Mouse (Mus musculus) c-Kit-positive CD71-negative TER-119-negative erythroid progenitor cells, embryonic 14.5 days (primary cell): Measurements from ENCODE around the gene Mmrn2.
A peak's percentile ranks its signal among the peaks of the same experiment; 100 is the strongest.
"Not testable (repeated sequence)": the region's sequence is repeated elsewhere in the genome, so short reads cannot be mapped to it uniquely, and the experiment has no call there.

ENCODE experiments used
- DNase-seq: peaks from one replicate; pipeline ENCODE4 v3.0.0-alpha.2; 2013; ENCODE audit warnings: low read depth

Mmrn2 gene

DNA sequence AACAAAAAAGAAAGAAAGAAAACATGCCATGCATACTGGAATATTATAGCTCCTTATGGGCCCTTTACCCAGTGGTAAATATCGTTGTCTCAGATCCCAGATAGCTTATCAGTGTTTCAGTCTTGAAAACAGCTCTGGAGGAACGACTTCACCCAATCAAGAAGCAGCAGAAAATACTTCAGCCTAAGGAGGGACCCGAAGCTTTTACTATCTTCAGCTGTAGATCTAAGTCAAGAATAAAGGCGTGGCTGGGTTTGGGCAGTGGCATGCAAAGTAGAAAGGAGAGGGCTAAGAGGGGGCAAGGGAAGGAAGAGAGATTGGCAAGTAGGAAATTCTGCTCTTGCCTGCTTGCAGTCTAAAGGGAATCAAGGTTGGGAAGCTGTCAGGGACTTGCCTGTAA, 13.1 kb upstream of the Mmrn2 start:
- no peak for DNase-seq

DNA sequence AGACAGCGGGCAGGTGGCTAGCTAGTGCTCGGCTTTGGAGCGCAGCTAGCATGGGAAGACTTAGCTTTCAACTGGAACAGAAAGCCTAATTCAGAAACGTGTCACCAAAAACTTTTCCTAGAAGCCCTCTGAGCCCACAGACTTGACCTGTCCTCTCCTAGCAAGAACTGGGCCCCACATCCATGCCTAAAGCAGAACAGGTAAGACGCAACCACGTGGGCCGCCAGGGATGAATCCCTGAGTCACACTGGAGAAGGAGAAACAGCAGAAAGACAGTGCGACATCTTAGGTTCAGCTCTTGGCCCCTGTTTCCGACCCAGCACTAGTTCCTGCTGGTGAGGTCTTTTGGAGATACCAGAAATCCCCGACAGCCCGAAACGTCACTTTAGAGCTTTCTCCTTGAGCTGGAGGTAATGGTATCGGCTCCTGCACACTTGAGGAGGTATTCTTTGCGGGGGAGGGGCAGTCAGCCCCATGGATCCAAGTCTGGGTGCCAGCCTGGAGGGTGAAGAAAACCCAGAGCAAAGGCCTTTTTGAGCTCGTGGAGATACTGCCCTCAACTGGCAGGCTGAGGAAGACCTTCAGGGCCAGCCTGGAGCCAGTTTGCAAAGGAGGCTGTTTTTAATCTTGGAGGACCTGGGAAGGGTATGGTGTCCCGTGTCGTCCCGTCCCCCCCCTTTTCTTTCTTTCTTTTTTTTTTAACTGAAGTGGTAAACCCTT, 12.4 kb upstream of the Mmrn2 start:
- DNase-seq, result peak; percentile 31

DNA sequence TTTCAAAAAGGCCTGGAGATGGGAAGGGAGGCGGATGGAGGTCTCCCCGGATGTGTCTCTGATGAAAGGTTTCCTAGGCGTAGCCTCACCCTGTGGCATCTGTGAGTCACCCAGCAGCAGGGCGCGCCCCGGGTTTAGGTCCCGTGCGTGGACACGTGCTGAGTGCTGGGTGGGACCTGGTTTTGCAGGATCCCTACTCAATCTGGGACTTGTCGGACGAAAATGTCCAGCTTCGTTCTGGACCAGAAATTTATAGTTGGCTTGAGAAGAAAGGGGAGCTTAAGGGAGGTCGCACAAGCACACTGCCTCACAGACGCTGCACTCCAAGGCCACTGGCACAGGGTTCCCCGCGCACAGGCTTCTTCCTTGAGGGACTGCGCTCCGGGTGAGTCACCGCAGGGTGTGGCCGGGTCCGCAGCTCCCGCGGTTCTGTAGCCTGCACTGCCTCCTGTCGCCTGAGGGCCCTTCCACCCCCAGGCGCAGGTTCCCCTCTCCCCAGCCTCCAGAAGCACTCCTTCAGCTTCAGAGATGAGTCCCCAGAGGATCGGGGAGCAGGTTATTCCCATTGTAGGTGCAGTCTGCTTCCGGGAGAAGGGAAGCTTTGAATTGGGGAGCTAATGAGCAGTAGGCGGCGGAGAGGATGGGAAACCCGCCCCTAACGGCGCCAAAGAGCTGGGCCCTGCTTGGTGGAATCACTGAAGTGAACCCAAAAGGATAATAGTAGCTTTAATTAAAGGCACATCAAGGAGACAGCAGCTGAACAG, 11.6 kb upstream of the Mmrn2 start:
- peak; percentile 56 for DNase-seq

DNA sequence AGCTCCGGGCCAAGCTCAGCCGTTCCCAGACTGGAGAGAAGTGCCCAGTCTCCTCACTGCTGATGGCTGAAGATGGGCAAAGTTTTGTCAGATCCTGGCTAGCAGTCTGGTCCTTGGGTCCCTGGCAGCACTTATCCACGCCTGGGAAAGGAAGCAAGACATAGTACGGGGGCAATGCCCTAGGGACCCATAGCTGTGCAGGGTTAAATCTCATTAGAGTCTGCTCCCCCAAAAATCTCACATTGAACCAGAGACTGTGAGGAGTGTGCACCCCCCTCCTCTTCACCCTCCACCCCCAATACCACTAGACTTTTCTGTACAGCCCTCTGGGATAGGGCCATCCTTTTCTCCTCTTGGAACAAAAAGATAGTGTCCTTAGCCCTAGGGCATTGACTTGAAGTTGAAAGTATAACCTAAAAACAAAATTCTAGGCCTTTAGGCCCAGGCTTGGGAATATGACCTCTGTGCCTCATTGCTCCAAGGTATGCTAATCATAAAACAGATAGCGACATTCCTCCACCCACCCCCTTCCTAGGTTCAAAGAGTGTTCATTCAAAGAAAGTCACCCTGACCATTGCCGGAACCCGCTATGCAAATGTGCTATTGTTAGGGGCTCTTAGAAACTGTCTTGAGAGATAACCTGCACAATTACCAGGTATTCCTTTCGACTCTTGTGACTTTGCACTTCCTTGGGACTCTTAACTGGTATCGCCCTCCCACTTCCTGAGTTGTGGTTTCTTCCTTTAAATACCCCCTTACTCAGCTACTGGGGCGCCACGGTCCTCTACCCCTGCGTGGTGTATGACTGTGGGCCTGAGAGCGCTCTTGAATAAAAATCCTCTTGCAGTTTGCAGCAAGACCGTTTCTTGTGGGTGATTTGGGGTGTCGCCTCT, 10.8 kb upstream of the Mmrn2 start:
- not testable (repeated sequence) for DNase-seq

DNA sequence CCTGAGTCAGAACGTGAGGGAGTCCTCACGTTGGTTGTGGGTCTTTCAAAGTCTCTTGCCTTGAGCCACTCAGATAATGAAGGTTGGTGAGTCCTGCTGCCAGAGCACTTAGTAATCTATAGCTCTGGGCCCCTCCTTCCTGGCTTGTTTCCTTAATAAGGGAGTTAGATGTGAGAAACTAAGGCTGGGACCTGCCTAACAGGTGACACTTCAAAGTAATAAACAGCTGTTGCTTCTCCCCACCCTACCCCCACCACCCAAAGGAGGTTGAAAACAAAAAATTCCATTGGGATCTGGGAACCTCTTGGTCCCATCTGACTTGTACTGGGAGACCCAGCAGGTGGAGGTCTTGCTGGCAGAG, 10.1 kb upstream of the Mmrn2 start:
- DNase-seq, result no peak

DNA sequence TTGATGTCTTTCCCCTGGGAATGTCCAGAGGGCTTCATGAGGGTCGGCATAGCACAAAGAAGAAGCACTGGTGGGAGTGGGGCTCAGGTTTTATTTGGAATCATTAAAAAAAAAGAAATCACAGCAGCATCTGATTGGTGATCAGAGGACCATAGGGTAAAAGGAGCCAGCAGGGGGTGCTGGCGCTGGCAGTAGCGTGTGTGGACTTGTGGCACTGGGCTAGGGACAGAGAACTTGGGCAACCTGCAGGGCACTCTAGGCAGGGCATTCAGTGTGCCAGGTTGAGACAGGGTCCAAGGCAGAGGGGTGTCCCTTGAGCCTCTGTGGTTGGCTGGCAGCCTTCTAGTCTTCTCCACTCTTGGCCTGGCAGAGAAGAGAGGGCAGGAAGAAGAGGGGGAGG, 5.1 kb upstream of the Mmrn2 start:
- DNase-seq, result no peak

DNA sequence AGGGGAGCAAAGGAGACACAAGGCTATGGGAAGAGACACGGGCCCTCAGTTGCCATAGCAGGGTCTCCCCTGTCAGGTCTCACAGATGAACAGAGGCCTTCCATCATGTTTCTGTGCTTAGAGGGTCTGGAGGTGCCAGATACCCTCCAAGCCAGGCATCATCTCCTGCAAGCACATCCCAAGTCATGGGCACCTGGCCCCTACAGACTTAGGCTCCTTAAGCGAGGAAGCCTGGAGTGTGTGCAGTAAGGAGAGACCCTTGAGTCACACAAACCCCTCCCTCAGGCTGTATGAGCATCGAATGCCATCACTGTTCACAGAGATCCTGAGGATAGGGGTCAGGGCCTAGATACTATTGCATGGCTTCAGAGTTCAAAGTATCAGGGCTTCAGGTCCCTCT, 4.3 kb upstream of the Mmrn2 start:
- no peak for DNase-seq

DNA sequence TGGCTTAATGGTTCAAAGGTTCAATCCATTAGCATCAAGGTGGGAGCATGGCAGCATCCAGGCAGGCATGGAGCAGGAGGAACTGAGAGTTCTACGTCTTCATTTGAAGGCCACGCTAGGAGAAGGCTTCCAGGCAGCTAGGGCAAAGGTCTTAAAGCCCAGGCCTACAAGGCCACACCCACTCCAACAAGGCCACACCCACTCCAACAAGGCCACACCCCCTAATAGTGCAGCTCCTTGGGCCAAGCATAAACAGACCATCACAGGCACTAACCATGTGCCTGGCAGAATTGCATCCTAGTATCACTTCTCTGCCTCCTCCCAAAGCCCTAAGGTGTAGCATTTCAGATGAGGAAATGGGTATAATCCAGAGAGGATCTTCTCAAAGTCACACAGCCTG, 3.5 kb upstream of the Mmrn2 start:
- no peak for DNase-seq

DNA sequence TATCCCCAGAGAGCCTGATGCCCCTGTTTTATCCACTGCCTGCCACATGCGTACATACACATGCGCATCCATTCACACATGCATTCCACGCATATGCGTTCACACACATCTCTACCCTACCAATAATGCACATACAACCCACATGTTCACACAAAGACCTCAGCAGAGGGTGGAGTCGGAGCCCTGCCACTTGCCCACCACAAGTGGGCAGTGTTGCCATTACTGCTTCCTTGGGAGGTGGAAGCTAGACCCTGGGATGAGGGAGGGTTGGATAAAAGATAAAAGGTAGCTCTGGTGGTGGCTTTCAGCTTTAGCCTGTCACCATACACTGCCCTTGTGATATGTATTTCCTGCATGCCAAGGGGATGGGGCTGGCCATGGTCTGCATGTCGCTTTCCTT, 2.6 kb upstream of the Mmrn2 start:
- DNase-seq, result no peak

DNA sequence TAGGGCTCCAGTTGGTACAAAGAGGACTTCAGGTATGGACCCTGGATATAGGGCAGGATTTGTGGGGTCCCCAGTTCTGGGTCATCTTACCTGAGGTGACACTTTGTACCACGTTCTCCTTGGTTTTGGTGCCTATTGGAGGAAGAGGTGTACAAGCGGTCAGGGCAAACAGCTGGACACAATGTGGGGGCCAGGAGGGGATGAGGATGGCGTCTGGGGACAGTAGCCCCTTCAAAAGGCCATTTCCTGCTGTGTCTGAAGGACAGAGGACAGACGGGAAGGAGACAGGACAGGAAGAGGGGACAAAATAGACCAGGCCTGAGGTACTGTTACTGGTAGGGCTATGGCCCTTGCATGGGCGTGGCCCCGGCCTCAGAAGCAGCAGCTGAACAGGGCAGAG, 1.7 kb upstream of the Mmrn2 start:
- no peak for DNase-seq

DNA sequence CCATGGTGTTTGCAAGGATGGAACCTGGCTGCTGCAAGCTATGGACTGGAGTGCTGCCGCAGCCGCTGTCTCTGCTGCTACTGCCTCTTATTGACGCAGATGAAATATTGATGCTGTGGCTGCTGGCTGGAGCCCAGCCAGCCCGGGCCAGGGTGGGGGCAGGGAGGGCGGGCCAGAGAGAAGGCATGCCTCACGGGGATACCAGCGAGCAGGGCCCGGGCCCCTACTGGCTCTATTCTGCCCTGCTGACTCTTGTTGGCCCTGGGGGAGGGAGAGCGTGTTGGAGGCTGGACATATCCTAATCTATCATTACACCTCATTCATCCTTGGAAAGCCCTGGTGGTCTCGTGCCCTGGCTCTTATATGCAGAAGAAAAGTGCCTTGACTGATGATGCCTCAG, 688 bp upstream of the Mmrn2 start, which contains the start of gene Sncg:
TSS of gene Sncg (minus strand) at position 213 of the 400 bp plus-strand sequence.
- DNase-seq, result no peak

DNA sequence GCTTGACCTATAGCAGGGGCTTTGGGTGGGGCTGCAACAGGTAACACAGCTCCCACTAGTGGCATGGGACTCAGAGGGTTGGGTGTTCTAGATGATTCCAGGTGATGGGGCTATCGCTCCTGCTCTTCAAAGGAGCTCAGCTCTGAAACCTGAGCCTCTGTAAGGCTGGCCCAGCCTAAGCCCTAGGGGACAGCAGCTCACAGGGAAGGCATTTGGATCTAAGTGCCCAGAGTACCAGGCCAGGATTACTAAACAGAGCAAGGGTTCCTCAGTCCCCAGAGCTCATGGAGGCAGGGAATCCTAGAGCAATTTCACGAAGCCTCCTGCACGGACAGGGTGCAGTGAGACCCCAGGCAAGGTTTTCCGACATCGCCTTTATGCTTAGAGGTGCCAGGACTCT, 676 bp downstream of the Mmrn2 start:
- no peak for DNase-seq

DNA sequence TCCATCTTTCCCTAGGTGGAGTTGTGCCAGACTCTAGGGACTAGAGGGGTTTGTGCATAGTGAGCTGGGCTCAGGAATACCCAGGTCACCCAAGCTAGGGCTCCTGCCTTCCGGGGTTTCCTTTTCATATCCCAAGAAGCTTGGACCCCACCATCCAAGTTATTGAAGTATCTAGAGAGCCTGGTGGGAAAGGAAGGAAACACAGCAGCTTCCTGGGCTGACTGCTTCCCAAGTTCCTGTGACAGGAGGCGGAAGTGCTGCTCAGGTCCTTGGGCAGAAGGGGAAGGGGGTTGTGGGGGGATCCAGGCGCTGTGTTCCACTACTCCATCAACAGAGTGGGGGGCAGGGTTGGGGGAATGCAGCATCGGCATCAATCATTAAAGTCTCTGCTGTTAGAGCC, 1.9 kb downstream of the Mmrn2 start:
- DNase-seq, result no peak

DNA sequence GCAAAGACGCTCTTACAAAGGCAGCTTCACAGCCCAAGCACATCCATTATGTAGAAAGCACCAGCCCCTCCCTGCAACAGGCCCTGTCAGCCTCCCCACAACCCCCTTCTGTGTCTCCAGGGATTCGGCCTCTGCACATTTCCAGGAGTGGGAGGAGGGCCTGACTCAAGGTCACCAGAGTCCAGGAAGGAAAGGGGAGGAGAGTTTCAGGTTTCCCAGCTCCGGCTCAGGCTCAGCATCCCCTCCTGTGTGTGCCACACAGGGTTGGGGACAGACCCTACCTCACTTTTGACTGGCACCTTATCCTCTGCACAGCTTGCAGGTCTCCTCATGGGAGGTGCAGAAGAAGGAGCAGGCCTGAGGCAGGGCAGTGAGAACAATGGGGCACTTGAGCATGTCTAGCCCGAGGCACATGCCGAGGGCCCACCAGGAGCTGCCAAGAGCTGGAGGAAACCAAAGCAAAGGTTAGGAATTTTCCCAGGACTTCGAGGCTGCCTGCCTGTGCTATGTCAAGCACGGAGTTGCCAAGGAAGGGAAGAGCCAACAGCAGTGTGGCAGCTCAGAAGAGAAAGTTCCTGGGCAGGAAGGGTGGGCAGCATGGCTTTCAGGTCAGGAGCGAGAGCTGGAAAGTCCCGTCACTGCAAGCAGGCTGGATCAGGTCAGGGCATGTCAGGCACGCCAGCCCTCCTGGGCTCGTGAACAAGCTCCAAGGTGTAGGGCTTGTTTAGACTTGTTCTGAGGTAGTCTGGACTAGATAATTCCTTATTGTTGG, 3.5 kb downstream of the Mmrn2 start:
- DNase-seq, result no peak

DNA sequence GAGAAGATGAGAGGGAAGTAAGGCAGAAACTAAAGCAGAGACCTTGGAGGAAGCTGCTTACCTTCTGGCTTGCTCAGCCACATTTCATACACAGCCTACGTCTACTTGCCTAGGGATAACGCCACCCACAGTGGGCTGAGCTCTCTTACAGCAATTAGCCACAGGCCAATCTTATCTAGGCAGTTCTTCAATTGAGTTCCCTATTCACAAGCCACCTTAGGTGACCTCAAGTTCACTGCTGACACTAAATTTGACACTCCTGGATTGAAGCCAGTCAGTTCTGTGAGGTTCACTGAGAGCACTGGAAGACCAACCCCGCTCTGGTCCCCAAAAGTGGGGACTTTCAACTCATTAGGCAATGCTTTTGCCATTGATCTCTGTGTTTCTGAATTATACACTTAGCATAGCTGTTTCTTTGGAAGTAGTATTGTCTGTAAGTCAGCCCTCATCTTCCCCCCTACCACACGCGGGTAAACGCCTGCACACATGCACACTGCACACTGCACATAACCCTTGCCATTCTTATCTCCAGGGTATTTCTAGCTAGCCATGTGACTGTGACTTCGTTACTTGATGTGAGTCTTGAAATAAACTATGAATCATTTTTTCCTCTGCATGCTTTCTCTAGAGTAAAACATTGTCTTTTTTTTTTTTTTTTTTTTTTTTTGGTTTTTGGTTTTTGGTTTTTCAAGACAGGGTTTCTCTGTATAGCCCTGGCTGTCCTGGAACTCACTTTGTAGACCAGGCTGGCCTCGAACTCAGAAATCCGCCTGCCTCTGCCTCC, 7.8 kb downstream of the Mmrn2 start:
- DNase-seq, result no peak

DNA sequence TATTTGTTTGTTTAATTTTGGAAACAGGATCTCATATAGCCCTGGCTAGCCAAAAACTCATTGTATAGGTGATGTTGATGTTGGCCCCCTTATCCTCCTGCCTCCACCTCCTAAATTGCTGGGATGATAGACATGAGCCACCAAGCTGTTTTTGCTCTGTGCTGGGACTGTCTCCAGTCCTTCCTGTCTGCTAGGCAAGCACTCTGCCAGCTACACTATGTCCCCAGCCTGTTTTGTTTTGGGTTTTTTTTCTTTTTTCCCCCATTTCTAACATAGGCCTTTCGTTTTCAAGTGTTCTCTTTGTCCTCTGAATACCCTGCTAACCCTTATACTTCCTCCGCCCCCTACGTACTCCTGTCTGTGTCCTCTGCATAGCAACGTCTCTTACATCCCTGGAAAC, 18.0 kb downstream of the Mmrn2 start:
- no peak for DNase-seq

DNA sequence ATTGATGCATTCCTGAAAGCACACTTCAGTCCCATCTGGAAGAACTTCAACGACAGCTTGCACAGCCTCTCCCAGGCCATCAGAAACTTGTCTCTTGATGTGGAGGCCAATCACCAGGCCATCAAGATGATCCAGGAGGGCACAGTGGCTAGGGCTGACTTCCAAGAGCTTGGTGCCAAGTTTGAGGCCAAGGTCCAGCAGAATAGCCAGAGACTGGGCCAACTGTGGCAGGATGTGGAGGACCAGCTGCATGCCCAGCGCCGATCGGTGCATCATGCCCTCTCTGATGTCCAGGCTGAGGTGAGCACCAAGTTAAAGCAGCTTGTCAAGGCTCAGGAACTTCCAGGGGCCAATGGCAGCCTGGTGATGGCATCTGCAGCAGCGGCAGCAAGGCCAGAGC, 22.6 kb downstream of the Mmrn2 start:
- DNase-seq, result no peak

DNA sequence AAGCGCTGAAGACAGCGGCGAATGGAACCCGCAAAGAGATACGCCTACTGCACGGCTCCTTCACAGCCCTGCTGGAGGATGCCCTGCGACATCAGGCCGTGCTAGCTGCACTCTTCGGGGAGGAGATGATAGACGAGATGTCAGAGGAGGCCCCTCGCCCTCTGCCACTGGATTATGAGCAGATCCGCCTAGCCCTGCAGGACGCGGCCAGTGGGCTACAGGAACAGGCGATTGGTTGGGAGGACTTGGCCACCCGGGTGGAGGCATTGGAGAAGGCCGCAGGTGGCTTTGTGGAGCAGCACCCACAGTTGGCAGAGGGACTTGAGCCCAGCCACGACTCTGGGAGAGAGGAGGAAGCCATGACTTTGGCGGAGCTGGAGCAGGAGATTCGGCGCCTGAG, 23.6 kb downstream of the Mmrn2 start:
- DNase-seq, result no peak

DNA sequence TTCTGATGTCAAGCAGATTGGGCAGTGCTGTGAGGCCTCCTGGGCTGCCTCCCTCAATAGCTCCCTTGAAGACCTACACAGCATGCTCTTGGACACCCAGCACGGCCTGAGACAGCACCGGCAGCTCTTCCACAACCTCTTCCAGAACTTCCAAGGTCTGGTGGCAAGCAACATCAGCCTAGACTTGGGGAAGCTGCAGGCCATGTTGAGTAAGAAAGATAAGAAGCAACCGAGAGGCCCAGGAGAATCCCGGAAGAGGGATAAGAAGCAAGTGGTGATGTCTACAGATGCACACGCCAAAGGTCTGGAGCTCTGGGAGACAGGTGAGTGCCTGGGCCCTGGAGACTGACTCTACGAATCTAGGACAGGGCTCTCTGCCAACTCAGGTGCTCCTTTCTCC, 24.0 kb downstream of the Mmrn2 start:
- no peak for DNase-seq

DNA sequence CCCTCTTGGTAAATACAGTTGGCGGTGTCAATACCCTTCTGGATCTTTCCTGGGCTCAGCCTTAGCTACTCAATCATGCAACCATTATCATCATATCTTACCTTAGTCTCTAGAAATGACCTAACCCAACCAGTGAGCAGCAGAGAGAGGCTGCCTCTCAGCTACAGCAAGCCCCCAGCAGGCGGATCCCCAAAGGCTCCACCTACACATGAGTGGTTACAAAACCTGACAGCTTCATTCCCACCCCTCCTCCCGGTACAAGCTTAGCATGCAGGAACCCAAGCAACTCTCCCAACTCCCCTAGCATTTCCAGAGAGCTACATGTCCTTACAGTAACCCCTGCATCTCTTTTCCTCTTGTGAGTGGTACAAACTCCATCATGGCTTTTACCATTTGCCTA, 24.8 kb downstream of the Mmrn2 start:
- DNase-seq, result no peak

DNA sequence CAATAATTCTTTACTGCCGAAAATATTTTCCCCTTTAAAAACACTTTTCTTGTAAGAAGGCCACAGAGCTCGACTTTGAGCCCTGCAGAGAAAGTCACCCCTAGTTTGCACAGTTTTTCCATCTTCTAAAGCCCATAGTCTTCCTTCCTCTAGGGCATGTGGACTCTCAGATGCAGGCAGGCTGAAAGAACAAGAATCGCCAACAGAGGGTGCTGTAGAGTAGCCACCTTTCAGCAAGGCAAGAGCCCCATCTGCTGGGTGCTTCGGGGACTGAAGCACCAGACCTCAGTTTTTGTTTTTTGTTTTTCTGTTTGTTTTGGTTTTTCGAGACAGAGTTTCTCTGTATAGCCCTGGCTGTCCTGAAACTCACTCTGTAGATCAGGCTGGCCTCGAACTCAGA, 25.9 kb downstream of the Mmrn2 start:
- peak; percentile 76 for DNase-seq
